Mouse (Mus musculus) CH12.LX (cell line): Measurements from ENCODE around the gene Trim62. TPM values are rescaled to one million over a fixed set of nuclear protein-coding genes. Genes with fewer than 3 reads are reported as not detected.

Experiments
- DNase-seq: peaks from one replicate; pipeline ENCODE4 v3.0.0-alpha.2; 2013; ENCODE audit errors: extremely low read depth
- H3K27ac ChIP-seq: 2 replicates; pipeline ENCODE4 v1.5.1; 2012; ENCODE audit warnings: low read depth, mild to moderate bottlenecking, control low read depth, moderate library complexity; ENCODE audit not compliant: insufficient read depth
- H3K27me3 ChIP-seq: replicated peaks from 2 replicates; pipeline ENCODE3; 2012; ENCODE audit warnings: inconsistent platforms
- H3K36me3 ChIP-seq, 2 experiments: replicated peaks in 1 of 2; 2 replicates each; pipeline versions ENCODE3 to v1.6.1; 2012; ENCODE audit warnings: inconsistent platforms in 1 of 2, low read length in 1 of 2, mild to moderate bottlenecking in 1 of 2, mixed read lengths in 1 of 2, moderate library complexity in 1 of 2; ENCODE audit not compliant: control insufficient read depth in 1 of 2, insufficient read depth in 1 of 2
- H3K4me1 ChIP-seq, 2 experiments: 2 replicates each; pipeline ENCODE4 v1.6.1; 2012; ENCODE audit warnings: inconsistent platforms in 1 of 2, moderate library complexity in 1 of 2; ENCODE audit not compliant: insufficient read depth in 2 of 2, control insufficient read depth in 1 of 2
- H3K4me2 ChIP-seq: 2 replicates; pipeline ENCODE4 v1.6.1; 2012; ENCODE audit warnings: low read depth, mild to moderate bottlenecking, control low read depth; ENCODE audit not compliant: poor library complexity, insufficient read depth, severe bottlenecking
- H3K4me3 ChIP-seq, 3 experiments: fragments of 150-350 bp in 1 of 3; sonication (generic) in 1 of 3; replicated peaks in 1 of 3; 2 replicates each; pipeline versions ENCODE3 to v1.5.1; 2011 to 2012; ENCODE audit warnings: low read depth in 2 of 3, low read length in 2 of 3, mild to moderate bottlenecking in 2 of 3, moderate library complexity in 2 of 3, control low read depth in 1 of 3, improper control_type of control experiment in 1 of 3, inconsistent platforms in 1 of 3, mixed read lengths in 1 of 3; ENCODE audit not compliant: poor library complexity in 1 of 3
- H3K79me2 ChIP-seq: replicated peaks from 2 replicates; pipeline ENCODE4 v1.6.1; 2012; ENCODE audit warnings: mild to moderate bottlenecking, moderate library complexity; ENCODE audit not compliant: control insufficient read depth, poor library complexity, insufficient read depth, severe bottlenecking; ENCODE audit errors: extremely low read depth
- H3K9ac ChIP-seq: 2 replicates; pipeline ENCODE4 v1.6.1; 2012; ENCODE audit warnings: low read depth, mild to moderate bottlenecking, control low read depth, moderate library complexity; ENCODE audit not compliant: insufficient read depth
- H3K9me3 ChIP-seq: replicated peaks from 2 replicates; pipeline ENCODE3; 2012; ENCODE audit warnings: low read length, inconsistent platforms, mixed read lengths
- CHD1 ChIP-seq: IDR thresholded peaks from 2 replicates; pipeline ENCODE4 v1.6.1; 2012; ENCODE audit warnings: low read depth, low read length, improper control_type of control experiment, inconsistent platforms
- CHD2 ChIP-seq: IDR thresholded peaks from 2 replicates; pipeline ENCODE4 v1.6.1; 2011; ENCODE audit warnings: low read length, improper control_type of control experiment
- ELF1 ChIP-seq: IDR thresholded peaks from 2 replicates; pipeline ENCODE4 v1.6.1; 2014; ENCODE audit warnings: low read depth, mild to moderate bottlenecking, inconsistent platforms, low read length, improper control_type of control experiment
- ETS1 ChIP-seq: conservative IDR thresholded peaks from 2 replicates; pipeline ENCODE4 v1.6.1; 2012; ENCODE audit warnings: low read depth, mild to moderate bottlenecking, inconsistent platforms, low read length, improper control_type of control experiment, moderate library complexity
- GABPA ChIP-seq: IDR thresholded peaks from 2 replicates; pipeline ENCODE4 v1.6.1; 2012; ENCODE audit warnings: low read depth, low read length, improper control_type of control experiment, inconsistent platforms; ENCODE audit not compliant: insufficient replicate concordance
- IRF4 ChIP-seq: IDR thresholded peaks from 2 replicates; pipeline ENCODE4 v1.6.1; 2014; ENCODE audit warnings: low read depth, mild to moderate bottlenecking, inconsistent platforms, low read length, improper control_type of control experiment
- MAFK ChIP-seq: IDR thresholded peaks from 2 replicates; pipeline ENCODE4 v1.6.1; 2011; ENCODE audit warnings: low read length, improper control_type of control experiment; ENCODE audit not compliant: insufficient replicate concordance
- MAX ChIP-seq: IDR thresholded peaks from 2 replicates; pipeline ENCODE4 v1.6.1; 2011; ENCODE audit warnings: low read length, improper control_type of control experiment
- MAZ ChIP-seq: IDR thresholded peaks from 2 replicates; pipeline ENCODE4 v1.6.1; 2012; ENCODE audit warnings: low read depth, mild to moderate bottlenecking, inconsistent platforms, low read length, improper control_type of control experiment, moderate library complexity
- MXI1 ChIP-seq: IDR thresholded peaks from 2 replicates; pipeline ENCODE4 v1.6.1; 2011; ENCODE audit warnings: mild to moderate bottlenecking, low read depth, low read length, improper control_type of control experiment
- MYC ChIP-seq: IDR thresholded peaks from 2 replicates; pipeline ENCODE4 v1.6.1; 2011; ENCODE audit warnings: low read depth, mild to moderate bottlenecking, improper control_type of control experiment, low read length
- POLR2A ChIP-seq: IDR thresholded peaks from 2 replicates; pipeline ENCODE4 v1.6.1; 2011; ENCODE audit warnings: low read depth, mild to moderate bottlenecking, improper control_type of control experiment, low read length
- TBP ChIP-seq: conservative IDR thresholded peaks from 2 replicates; pipeline ENCODE4 v1.6.1; 2011; ENCODE audit warnings: low read depth, low read length, improper control_type of control experiment
- UBTF ChIP-seq: IDR thresholded peaks from 2 replicates; pipeline ENCODE4 v1.6.1; 2012; ENCODE audit warnings: low read depth, mild to moderate bottlenecking, inconsistent platforms, low read length, improper control_type of control experiment, moderate library complexity
- USF2 ChIP-seq: conservative IDR thresholded peaks from 2 replicates; pipeline ENCODE4 v1.6.1; 2011; ENCODE audit warnings: low read depth, low read length, improper control_type of control experiment
- ZMIZ1 ChIP-seq: IDR thresholded peaks from 2 replicates; pipeline ENCODE4 v1.6.1; 2012; ENCODE audit warnings: low read depth, mild to moderate bottlenecking, inconsistent platforms, low read length, improper control_type of control experiment
- ZNF384 ChIP-seq: IDR thresholded peaks from 2 replicates; pipeline ENCODE4 v1.6.1; 2012; ENCODE audit warnings: low read depth, low read length, improper control_type of control experiment, inconsistent platforms
- dilution Hi-C: fragments of 300-500 bp; cut with MboI; formaldehyde crosslinking; loops from 2 replicates; pipeline ENCODE4 v1.14.3; 2020; ENCODE audit warnings: low sequenced_read_pairs; ENCODE audit not compliant: extremely low pct_unique_long_range_greater_than_20kb, extremely low pct_ligation_motif_present
- in situ Hi-C: fragments of 300-500 bp; cut with MboI; formaldehyde crosslinking; loops from 3 replicates; pipeline ENCODE4 v1.14.3; 2019; ENCODE audit warnings: low sequenced_read_pairs, low pct_ligation_motif_present, low pct_unique_long_range_greater_than_20kb, mixed read lengths
- polyA plus RNA-seq: library from polyadenylated mRNA; unstranded; fragments of >175 nt; gene quantifications from 2 replicates; pipeline ENCODE4 v1.2.1, GENCODE M21; 2012; ENCODE audit warnings: low read depth; ENCODE audit not compliant: insufficient read length
- total RNA-seq, 2 experiments: library from RNA; depleted of rRNA; stranded (reverse); fragments of 300-350 nt in 1 of 2; fragments of >200 nt in 1 of 2; gene quantifications; 2 replicates each; pipeline ENCODE4 v1.2.3; 2012 to 2014

Trim62 gene
- total and polyA plus RNA-seq, 3 experiments, result 0.40 to 2.7 (median 0.98) TPM

DNA sequence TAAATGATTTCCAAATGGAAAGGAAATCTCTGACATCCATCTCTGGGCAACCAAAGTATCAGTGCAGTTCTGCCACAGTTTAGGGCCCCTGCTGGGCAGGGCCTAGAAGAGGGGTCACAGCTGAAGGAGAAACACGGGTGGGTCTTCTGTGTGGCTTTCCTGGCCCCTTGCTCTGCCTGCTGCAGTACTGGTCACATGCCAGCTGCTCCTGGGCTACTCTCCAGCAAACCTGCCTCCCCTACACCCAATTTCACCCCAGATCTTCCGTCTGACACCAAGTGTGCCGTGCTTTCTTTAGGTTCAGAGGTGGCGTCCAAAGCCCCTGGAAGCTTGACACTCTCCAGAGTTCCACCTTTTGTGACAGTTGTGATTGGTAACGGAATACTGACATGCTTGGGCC, 52.2 kb downstream of the Trim62 start:
- DNase-seq, result no peak
- no peaks in the 10 kb centered on the region for H3K9me3 ChIP-seq
- no peaks in the 10 kb centered on the region for H3K4me1 ChIP-seq
- dilution Hi-C loops (no loop called here), in situ Hi-C loops (no loop called here)
- H3K9ac ChIP-seq, result no peak overlapping the region
- no peaks in the 10 kb centered on the region for H3K79me2 ChIP-seq
- H3K36me3 ChIP-seq, result no peaks in the 10 kb centered on the region
- peaks cover 24% of the 10 kb centered on the region for H3K27me3 ChIP-seq
- H3K27ac ChIP-seq, result no peak overlapping the region
- TF ChIP-seq MYC (no peak), ZMIZ1 (no peak), MAFK (no peak), UBTF (no peak), ETS1 (no peak), CHD2 (no peak), MAX (no peak), MAZ (no peak)
- no peak overlapping the region for H3K4me3 ChIP-seq
- H3K4me2 ChIP-seq, result no peak overlapping the region

GRCm38 (mm10) chr4:128942346-128942745, 59.0 kb downstream of the Trim62 start:
- Histone ChIP-seq H3K4me2 (no peak overlapping the region), H3K9ac (no peak overlapping the region), H3K4me1 (no peaks in the 10 kb centered on the region), H3K79me2 (no peaks in the 10 kb centered on the region), H3K4me3 (no peak overlapping the region), H3K36me3 (no peaks in the 10 kb centered on the region), H3K27ac (no peak overlapping the region), H3K9me3 (peaks cover 8% of the 10 kb centered on the region), H3K27me3 (peaks cover 2% of the 10 kb centered on the region)
- TF ChIP-seq IRF4, result no peak
- no peak for TF ChIP-seq POLR2A
- no peak for TF ChIP-seq TBP
- no peak for TF ChIP-seq ELF1
- TF ChIP-seq CHD1, result no peak
- TF ChIP-seq USF2, result no peak
- TF ChIP-seq MXI1, result no peak
- TF ChIP-seq UBTF, result no peak
- no peak for TF ChIP-seq GABPA
- TF ChIP-seq ZNF384, result no peak
- no peak for TF ChIP-seq MAX
- dilution Hi-C loops, result no loop called here
- DNase-seq, result no peak
- in situ Hi-C loops, result loop anchor here (10.0 kb wide), 1 partner anchor 228 kb away; no protein-coding TSS in a partner anchor
